Mouse (Mus musculus) frontal cortex, postnatal 25 days (tissue): Measurements from ENCODE around the gene Fto.

Source experiments
- DNase-seq, 2 experiments: peaks; one replicate each; pipeline ENCODE4 v3.0.0; 2022; ENCODE audit warnings: low spot score in 2 of 2

Gene Fto

DNA sequence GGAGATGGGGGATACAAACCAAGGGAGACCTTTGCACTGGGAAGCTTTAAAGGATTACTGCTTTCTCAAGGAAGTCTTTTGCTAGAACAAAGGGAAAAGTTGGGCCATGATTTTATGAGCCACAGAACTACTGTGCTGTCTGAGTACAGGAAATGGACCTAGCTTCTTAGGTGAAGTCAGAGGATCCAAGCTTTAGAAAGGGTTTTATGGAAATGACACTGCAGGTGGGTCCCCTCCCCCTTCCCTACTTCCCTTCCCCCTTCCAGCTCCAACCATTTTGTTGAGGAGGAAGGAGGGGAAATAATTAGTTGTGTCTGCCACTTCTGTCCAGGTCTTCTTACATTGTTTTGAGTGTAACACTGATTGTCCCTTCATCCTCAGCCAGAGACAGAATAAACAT lies 182.7 kb downstream of the Fto start:
- no peak for DNase-seq

DNA sequence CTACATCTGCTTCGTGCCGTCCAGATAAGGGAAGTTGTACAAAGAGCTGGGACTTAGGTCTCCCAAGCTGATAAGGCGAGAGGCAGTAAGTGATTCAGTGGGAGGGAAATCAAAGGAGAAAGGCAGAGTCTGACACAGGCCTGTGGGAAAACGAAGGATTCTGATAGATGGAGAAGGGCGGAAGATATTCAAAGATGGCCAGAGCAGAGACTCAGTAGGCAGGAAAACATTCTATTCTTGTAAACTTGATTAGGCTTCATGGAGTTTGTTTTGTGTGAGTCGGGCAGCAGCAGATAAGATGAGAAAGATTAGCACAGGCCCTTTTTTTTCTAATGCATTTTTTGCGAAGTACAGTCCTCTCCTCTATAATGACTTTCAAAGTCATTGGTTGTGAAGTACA lies 183.6 kb downstream of the Fto start:
- no peak for DNase-seq

DNA sequence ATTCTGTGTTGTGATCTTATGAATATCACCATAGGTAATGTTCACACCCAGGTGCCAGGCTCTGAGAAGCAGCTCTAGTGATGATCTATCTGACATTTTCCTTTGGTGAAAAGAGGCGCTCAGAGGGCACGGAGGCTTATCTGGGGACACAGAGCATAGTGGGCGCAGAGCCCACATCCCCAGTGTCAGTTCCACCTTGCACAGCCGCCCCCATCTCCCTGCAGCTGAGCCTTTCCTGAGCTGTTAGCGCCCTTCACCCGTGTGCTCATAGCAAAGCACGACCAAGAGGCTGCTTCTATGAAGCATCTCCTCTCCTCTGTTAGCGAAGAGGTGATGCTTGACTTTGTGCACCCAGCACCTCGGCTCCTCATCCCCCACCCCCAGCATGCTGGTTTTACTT lies 185.3 kb downstream of the Fto start:
- DNase-seq = no peak

DNA sequence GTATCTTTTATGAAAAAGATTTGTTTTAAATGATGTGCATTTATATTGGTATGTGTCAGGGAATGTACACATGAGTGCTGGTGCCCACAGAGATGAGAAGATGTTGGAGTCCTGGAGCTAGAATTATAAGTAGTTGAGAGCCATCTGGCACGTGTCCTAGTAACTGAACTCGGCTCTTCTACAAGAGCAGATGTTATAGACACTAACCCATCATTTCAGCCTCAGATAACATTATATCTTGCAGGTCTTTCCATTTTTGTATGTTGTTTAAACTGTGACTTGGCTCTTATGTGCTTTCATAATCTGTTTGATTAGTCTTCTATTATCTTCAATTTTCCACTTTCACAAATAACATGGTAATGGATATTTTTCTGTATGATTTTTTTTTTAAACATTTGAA lies 186.0 kb downstream of the Fto start:
- no peak for DNase-seq

DNA sequence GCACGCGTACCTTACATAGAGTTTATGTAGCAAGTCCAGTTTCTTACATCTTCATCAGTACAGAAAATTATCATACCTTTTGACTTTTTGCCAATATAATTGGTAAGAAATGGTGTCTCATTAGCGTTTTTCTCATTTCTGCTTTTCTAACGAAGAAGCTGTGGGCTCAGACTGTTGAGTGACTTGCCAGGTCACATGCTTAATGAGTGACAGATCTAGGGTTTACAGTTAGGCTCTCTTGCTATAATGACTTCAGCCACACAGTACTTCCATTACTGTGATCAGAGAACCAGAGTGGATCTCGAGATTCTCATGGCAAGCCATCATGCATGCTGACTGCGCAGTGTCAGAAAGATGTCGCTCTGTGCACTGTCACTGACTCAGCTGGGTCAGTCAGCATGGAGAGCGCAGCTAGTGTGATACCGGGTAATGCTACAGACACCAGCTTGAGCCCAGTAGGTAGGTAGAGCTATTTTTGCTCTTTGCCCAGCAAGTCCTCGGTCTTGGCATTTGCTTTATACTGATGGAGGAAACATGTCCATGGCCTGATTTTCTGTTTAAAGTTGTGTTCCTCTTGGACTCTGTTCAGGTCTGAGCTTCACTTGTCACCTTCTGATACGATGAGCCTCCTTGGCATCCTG lies 188.8 kb downstream of the Fto start:
- no peak for DNase-seq

DNA sequence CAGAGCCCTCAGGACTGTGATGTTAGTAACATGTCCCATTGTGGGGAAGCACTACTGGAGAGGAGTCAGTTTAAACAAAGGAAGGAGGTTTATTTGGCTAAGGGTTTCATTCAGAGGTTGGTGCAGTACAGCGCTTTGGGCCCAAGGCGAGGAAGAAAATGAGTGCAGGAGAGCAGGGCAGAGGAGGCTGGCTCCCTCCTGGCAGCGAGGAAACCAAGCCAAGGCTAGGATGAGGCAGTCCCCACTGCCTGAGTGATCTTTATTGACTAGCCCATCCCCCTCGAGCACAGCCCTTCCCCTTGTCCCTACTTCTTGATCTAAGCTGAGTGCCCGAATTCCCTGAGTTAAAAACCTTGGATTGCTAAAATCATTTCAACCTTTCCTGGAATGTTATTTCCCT lies 189.5 kb downstream of the Fto start:
- DNase-seq = no peak

DNA sequence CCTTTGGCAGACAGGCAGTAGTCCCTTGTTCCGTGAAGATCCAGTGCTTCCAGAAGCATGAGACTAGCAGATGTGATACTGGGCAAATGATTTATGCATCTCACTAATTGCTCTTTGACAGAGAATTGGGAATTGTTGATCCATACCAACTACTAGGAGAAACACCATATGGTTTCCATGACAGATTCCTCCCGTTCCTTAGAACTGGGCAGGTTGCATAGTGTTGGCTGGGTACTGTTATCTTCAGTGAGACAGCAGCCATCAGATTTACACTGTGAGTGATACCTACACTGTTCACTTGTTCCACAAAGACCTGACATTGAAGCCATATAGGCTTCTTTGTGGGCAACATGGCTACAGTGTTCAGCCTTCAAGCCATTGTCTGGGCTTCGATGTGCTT lies 191.0 kb downstream of the Fto start:
- DNase-seq = no peak

DNA sequence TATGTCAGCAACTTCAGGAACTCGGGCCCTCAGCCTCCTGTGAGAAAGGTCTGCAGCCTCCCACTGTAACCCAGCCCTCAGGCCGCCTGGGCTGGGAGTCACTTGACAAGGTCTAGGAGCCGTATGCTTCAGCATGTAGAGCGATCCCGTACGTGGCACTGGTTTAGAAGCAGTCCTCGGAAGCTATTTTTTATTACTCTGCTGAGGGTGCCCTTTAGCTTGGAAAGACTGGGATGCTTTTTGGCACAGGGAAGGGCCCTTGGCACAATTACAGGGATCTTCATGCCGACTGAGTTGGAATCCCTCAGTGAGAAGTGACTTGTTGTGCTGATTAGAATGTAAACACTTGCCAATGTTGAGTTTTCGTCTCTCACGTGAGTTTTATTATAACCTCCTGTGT lies 191.6 kb downstream of the Fto start:
- no peak for DNase-seq

DNA sequence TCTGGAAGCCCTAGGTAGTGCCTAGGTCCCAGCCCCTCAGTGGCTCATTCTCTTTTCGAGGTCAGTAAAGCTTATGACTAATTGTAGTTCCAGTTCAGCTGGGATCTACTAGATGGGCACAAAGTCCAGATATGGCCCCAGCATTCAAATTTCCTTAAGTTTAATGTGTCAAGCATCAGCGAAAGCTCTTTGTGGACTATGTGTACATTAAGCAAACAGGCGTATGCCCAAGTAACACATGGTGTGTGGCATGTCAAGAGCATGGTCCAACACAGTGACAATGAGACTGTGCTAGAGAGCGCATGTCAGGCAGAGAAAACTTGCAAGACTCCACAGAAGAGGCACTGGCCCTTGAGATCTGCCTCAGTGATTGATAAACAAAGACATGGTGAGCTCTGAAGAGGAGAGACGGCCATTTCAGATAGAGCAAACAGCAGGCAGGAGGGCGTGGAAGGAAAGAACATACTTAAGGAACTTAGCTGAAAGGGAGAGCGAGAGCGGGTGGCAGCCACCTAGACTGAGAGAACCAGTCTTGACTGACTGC lies 192.2 kb downstream of the Fto start:
- no peak for DNase-seq

DNA sequence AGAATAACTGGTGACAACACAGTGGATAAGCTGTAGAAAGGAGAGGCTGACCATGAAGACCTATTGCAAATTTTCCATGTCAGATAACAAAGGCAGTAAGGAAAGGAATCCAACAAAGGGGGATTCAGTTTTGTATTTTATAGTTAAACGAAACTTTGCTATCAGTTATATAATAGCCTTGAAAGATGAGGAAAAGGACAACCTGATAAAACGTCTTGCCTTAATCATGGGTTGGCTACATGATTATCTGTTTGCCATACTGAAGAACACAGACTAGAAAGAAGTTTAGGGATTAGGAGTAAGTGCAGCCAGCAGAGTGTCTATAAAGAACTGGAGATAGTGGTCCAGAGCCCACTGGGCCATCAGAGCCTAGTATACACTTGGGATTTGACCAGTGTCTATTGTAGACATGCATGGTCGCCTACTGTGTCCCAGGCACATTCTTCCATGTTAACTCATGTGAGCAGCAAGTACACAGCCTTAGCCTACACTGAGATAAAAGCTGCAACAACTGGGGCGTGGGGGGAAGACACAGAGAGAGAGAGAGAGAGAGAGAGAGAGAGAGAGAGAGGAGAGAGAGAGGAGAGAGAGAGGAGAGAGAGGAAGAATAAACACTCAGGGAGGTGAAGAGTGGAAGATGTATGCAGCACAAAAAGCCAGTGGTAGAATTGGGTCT lies 192.8 kb downstream of the Fto start:
- no peak for DNase-seq

DNA sequence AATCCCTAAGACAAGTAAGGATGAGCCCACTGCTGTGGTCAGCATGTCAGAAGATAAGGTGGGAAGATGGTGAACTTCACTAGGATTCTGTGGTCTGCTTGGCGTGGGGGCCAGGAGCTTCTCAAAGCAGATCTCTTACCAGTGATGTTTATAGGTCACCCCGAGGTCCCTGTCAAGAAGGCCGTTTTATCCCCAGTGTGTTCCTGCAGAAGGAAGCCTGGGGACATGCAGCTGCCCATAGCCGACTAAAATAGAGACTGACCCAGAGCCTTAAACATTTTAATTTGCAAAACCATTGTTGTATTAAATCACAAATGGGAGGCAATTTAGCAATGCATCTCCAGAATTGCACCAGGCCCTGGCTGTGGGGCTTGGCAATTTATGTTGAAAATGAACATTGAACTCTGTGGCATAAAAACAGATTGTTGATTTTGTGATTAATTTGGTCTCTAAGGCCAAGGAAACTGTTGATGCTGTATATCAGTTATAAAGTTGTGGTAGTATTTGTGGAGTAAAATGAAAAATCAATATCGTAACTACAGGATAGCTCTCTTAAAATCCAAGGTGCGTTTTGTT lies 193.4 kb downstream of the Fto start:
- no peak for DNase-seq

DNA sequence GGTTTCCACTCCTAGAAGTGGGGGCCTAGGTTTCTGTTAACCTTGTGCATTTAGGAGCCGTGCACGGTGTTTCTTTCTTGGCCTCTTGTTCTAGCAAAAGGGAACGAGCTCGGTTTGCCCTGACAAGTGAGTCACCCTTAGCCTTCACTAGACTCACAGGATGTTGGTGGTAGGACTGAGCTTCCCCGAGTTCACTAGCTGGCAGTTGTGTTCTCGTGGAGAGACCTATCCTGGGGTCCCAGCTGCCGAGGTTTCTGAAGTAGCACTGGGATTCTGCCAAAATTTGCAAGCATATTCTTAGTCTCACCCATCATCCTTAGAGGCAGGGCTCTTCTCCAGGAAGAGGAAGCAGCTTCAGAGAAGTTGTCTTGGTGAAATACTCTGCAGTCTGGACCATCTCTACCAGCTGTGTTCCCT lies 194.4 kb downstream of the Fto start:
- DNase-seq = no peak

DNA sequence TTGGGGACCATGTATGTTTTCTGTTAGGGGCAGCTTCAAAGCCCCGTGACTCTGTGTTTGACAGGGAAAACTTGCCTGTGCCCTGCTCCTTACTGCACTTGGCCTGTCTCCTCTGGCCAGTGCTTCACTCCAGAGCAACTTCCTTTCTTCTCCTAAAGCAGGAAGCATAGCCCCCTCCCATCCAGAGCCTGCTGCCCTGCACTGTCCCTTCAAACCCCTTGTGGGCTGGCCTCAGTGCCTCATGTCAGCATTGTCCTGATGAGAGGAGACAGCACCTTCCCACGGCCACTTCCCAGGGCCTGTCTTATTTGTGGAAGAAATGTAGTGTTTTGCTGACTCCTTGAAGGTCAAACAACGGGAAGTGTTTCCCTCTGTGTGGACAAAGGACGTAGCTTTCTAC lies 195.0 kb downstream of the Fto start:
- DNase-seq = no peak

DNA sequence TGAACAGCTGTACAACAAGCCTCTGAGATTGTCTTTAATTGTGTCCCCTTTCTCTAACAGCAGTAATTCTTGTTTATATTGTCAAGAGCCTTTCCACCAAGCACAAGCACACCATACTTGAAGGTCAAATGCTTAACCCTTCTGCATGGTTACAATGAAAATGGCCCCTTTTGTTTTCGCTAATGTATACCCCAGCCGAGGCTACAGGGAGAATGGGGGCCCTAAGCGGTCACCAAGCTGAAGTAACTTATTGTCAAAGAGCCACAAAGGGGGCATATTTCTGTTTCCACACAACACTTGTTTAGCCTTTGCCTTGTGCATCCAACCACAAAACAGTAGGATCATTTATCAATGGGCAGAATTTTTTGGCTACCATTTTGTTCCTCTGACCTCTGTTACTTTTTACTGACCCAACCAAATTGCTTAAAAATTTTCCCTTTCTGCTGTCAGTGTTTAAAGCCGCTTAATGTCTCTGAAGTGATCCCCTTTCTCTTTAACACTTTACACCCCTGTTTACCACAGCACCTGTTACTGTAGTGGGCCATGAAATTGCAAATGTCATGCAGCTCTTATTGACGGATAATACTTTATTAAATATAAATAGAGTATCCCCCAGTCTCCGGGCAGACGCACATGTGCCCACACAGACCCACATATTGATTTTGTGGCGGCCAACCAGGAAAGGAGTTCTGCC lies 196.0 kb downstream of the Fto start:
- DNase-seq = no peak

DNA sequence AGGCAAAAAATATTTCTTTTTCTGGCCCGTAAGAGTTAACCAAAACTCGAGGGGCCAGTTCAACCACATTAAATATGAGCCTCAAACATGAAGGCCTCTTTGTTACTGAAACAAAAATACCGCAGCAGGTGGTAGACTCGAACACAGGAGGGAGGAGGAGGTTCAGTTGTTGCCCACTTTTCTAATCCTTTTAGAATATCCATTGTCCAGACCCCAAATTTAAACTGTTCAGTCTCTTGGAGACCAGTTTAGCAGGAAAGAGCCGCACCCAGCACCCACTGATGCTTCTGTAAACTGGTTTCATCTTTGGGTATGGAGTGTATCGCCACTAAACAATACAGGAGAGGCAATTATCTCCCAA lies 196.6 kb downstream of the Fto start:
- no peak for DNase-seq

DNA sequence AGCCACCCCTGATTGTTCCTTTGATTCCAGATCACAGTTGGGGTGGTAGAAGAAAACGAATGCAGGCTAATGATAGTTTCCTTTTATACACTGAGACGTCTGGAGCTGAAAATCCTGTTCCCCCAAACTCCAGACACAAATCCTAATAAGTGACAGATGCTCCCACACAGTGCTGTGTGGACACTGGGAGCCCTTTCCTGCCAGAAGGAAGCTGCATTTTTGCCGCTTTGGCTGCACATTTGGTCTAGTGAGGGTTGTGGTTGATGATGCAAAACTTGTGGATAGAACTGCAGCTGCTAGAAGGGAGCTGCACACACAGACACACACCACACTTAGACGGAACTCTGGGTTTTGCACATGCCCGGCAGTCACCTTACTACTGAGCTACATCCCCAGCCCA lies 197.4 kb downstream of the Fto start:
- no peak for DNase-seq

DNA sequence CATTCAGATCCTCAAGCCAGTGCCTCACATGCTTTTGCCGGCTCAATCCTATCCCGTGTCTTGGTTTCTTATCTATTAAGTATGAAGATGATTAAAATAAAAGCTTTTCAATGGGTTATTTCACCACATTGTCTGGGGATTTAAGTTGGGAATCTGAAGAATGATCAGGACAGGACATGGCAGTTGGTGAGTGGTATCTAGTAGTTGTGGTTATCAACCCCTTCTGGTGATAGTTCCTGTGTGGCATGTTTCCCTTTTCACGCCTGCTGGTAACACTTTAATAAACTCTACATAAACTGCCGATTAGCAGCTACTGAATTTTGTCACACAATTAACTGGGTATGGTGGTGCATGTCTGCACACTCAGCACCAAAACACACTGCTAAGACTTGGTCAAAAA lies 198.6 kb downstream of the Fto start:
- DNase-seq = no peak

DNA sequence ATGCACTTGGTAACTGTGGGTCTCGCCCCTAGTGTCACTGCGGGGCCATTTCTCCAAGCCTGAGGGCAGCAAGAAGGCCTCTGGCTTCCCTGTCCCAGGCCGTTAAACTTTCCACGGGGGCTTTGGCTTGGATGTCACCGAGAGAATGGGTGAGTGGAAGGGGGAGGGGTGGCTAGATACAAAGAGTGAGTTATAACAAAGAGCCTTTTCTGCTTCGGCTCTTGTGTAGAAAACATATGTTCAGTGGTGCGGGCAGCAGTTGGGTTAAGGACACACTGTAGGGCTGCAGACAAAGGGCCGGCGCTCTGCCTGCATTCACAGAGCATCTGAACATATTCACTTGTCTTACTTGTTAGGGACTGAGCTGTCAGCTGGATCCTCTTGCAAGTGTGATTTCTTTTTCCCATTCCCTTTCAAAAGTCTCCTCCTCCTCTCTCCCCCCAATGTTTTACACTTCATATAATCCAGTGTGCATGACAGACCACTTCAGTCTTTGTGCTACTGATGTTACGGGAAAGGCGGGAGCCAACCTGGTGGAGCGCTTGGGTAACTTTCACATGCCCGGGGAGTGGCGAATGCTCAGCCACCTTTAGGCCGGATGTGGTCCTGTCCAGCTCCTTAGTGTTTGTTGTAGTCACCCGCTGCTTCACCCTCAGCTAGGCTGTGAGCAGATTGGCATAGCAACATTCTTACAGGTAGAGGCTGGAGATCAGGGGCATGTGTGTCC lies 201.6 kb downstream of the Fto start:
- DNase-seq = no peak

DNA sequence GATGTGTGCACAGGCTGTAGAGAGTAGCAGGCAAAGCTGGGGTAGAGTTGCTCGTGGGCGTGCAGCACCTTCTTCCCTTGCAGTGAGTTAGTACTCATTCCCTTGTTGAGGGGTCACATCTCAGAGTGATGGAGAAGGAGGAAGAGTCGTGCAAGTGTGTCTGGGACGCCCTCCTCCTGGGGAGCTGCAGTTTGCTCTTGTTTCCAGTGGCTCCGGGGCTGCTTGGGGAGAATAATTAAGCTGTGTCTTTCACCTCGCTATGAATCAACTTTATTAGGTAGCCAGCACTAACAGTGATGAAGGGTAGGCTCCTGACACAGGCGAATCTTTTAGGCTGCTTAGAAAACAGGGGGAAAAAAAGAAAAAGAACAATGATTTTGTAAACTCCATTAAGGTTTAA lies 203.1 kb downstream of the Fto start:
- no peak for DNase-seq

DNA sequence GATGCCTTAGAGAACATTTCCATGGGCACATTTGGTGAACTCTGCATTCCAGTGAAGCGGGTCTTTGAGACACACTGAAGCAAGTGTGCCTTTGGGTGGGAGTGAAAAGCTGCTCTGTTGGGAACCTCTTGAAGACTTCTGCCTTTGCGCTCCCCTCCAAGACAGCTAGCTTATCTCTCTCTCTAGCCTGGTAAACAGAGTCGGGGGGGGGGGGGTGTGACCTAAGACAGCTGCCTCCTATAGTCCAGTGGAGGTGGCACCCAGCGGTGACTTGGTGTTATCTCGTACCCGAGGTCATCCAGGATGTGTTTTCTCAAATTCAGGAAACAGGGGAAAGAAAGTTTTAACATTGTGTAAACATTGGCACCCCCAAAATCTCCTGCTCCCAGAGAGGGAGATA lies 204.8 kb downstream of the Fto start:
- DNase-seq = no peak

DNA sequence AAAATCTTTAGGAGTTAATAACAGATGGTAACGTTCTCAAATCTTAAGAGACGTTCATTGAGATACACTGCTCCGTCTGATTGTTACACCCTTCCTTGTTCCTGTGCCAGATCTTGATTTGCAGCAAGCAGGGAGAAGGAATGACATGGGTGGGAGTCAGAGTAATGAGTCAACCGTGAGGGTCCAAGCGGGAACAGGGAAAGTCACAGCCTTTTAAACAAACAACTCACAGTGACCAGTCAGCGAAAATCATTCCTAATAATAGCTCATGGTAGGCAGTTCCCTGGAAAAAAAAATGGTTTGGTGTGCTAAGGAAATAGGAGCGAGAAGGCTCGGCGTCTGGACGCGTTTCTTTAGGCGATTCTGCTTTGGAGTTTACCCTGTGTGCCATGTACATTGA lies 208.9 kb downstream of the Fto start:
- no peak for DNase-seq
